Mouse (Mus musculus) thymus, postnatal 36 days (tissue): ENCODE measurements around the gene Slc46a3.
"Not testable (repeated sequence)": the region's sequence is repeated elsewhere in the genome, so short reads cannot be mapped to it uniquely, and the experiment has no call there.

Source experiments
- DNase-seq, 2 experiments: peaks; one replicate each; pipeline ENCODE4 v3.0.0; 2022; ENCODE audit warnings: mixed read lengths in 2 of 2

The Slc46a3 gene

DNA sequence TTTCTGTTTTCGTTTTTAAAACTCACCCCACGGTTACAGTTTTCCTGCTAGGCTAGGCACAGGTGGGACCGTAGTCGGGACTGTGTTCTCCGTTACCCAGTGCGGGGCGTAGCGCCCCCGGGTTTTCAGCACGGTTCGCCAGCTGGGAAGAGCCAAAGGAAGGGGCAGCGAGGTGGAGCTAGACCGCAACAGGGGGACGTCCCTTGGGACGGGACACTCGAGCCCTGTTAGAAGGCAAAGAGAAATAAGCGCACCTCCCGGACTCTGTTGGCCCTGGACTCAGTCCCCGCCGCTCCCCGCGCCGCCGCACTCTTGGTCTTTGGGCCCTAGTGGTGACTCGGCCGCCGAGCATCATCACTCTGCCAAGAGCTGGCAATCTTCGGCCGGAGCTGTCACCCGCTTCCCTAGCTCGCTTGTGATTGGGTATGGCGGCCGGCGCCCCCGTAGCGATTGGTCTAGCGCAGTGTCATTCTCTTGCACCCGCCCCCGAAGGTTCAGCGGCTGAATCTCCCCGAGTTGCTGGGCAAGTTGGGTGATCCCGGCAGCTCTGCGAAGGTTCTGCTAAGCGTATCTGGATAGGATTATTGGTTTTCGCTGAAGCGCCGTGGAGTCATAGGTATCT, at the start of gene Slc46a3:
Gene Slc46a3 (minus strand): TSS at position 361 of the 622 bp plus-strand sequence.
- peak; percentile 89 to 93 for DNase-seq

DNA sequence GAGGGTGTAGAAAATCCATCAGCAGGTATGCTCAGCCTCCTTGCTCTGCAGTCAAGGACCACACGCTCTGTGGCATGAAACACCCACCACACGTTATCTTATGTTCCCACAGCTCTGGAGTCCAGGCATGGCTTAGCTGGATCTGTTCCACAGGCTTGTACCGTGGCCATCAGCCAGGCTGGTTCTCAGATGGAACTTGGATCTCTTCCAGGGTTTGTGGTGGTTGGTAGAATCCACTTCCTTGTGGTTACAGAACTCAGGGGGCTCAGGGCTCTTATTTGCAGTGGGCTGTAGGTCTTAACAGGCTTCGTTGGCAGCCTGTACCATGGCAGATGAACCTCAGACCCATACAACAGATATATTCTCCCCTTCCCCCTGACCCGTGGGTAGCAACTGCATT, 44.6 kb upstream of the Slc46a3 start:
- DNase-seq = no peak

DNA sequence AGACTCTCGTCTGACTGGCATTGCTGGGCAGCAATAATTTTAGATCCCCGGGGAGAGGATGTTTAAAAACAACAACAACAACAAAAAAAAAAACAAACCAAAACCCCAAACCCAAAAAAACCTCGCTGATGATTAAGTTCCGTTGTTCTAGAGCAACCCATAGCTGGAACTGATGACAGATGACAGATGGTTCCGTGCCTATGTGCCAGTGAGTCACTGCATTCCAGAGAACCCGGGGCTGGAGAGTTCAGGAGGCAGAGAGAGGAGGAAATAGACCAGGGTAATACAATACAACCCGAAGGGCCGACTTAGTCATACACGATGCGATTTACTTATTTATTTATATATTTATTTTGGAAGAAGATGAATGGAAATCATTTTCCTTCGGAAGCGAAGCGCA, 40.5 kb upstream of the Slc46a3 start:
- no peak for DNase-seq

DNA sequence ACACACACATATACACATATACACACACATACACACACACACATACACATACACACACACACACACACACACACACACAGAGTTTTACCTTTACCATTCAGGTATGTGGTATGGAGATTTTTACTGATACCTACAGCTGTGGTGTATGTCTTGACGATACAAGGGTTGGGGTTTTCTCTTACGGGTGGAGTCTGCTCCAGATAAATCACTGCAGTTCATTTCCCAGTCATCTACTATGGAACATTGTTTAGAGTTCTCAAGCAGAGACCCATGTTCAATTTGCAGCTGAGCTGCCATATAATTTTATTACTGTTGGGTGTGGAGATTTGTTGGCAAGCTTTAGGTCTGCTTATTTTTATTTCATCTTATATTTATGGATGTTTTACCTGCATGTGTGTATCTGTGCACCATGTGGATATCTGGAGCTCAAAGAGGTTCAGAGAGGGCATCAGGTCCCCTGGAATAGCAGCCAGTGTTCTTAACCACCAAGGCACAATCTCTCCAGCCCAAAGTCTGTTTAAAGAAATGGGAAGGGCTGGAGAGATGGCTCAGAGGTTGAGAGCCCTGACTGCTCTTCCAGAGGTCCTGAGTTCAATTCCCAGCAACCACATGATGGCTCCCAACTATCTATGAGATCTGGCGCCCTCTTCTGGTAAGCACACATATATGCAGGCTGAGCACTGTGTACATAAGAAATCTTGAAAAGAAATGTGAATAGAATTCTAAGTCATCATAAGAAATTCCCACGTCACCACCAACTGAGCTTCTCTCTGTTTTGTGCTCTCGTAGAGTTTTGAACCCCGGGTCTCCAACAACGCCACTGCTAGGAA, 34.3 kb upstream of the Slc46a3 start:
- no peak for DNase-seq

DNA sequence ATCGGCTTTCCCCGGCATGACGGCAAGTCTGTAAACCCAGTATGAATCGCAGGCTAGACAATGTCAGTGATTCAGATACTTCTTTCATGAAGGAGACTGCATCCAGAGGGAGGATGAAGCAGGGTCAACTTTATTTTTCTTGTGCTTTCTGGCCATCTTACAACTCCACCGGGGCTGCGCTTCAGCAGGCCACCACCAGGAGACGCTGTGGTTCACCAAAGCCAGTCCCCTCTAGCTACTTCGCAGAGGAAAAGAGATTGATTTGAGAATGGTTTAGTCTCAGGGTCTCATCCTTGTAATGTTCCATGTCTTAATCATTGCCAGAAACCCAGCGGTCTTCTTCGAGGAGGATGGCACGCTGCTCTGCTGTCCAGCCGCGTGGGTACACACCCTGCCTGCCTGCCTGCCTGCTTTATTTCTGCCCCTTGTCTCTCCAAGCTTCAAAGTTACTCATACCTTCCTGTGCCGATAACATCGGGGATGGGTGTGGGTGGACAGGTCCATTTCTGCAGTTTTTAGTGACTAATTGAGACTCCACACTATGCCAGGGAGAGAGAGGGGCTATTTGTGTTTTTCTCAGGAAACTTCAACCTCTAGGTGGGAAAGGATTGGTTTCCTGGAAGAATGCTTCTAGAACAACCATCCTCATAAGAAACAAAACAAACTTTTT, 31.5 kb upstream of the Slc46a3 start:
- DNase-seq = peak; percentile 11 to 19

DNA sequence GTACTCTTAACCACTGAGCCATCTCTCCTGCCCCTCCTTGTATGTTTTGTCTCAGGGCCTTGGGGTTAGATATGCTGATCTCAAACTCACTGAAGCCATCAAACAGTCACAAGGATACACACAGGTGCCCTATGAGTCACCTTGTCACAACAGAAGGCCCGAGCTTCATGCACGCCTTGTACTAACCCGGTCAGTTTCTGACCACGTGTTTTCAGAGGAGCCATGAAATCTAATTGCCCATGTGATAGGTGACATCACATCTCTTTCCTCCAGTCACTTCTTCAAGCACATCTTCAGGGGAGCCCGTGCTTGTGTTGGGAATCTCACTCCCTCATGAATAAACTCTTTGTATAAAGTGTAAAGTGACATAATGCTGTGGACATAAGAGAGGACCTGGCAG, 30.0 kb upstream of the Slc46a3 start:
- no peak for DNase-seq

DNA sequence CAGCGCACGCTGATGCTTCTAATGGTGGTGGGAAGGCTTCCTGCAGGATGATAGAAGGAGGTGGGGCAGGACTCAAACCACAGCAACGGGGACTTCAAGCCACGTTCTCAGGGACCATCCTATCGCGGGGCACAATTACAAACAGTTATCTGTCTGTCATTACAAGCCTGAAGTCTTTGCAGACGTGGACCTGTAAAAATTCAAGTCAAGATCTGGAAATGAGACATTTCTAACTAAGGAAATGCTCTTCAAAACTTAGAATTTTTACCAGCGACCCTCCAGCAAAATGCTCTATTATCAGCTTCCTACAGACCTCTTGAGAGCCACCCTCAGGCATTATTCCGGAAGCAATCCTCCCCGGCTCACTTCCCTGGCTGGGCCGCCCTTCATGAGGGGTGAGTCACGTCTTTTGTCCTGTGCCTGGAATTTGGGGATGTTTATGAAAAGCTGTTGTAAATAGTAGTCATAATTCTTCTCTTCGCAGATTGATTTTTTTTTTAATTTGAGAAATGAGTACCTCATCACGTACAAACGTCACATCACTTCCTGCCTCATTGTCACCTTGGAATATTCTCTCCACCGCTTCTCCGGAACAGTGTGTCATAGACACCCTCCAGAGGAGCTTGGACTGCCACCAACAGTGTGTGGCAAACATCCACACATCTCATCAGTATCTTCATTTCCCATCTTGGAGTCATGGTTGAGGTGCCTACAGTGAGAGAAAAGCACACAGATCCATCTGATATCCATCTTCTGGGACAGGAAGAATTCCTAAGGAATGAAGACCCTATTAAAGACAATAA, 23.6 kb upstream of the Slc46a3 start:
- DNase-seq = no peak

DNA sequence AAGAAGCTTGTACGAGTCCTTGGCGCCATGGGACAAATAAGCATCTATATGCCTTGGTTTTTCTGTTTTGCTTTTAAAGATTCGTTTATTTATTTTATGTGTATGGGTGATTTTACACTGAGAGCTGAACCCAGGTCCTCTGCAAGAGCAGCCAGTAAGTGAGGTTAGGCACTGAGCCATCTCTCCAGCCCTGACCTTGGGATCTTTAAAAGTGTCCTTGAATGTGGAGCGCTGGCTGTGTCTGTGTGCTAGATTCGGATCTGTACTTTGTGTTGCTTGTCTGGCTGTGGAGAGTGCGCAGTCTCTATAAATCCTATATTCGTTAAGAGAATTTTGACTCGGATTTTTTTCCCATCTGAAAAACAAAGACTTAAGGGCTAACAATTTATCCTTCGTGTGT, 21.6 kb upstream of the Slc46a3 start:
- DNase-seq = no peak

DNA sequence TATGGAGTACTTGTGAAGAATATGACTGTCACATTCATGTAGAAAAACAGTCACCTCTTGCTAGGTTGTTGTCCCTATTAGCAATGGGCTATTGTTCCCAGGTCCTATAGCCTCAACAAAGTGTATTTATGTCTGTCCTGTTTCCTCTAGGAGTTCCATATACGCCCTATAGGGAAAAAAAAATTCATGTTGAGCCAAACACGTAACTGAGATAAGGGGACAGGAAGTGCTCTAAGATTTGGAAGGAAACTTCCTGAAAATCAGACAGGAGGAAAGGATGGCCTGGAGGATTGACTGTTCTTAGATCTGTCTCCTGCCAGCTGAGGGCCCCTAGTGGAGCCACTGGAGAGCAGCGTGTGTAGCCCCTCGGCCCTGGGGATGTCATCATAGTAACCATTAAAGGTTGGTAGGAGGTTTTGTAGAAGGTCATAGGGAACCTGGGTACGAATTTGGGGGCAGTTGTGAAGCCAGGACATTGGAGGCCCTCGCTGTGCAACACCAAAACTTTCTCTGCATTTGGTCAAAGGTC, 20.5 kb upstream of the Slc46a3 start:
- no peak for DNase-seq

DNA sequence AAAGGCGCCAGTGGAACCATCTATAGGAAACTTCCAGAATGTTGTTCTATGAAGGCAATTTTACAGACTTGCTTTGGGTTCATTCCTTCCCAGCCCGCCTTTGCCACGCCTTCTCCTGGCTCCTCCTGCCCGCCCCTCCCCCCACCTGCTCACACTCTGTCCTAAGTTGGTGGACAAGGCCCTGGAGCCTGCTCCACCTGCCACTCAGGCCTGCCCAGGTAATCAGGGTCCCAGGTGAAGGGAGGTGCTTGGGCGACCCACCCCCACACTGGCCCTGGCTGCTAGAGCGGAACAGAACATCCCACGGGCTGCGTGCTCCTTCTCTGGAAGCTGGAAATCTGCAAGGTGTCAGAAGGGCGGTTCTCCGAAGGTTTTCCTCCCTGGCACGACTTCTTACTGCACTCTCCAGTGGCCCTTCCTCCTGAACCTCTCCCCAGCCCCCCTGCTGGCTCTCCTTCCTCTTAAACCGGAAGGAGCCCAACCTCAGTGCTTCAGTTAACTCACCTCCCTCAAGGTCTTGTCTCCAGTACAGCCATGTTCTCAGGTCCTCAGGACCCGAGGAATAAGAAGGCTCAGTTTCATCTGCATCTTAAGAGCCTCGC, 18.7 kb upstream of the Slc46a3 start:
- DNase-seq = no peak

DNA sequence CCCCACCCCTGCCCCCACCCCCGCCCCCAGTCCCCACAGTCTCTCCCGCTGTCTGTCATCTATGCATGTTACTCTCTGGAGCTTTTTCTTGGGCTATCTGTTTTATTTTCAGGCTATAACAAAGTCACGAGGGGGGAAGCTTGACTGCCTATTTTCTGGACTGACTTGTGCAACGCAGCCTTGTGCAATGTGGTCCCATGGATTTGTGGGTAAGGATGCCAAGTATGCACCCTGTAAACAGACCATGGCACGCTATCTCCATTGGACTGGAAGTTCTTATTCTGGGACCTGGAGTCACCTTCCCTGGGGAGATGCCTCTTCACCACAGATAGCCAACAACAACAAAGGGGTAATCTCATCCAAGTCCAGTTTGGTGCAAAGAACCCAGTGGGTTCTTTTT, 17.1 kb upstream of the Slc46a3 start:
- no peak for DNase-seq

DNA sequence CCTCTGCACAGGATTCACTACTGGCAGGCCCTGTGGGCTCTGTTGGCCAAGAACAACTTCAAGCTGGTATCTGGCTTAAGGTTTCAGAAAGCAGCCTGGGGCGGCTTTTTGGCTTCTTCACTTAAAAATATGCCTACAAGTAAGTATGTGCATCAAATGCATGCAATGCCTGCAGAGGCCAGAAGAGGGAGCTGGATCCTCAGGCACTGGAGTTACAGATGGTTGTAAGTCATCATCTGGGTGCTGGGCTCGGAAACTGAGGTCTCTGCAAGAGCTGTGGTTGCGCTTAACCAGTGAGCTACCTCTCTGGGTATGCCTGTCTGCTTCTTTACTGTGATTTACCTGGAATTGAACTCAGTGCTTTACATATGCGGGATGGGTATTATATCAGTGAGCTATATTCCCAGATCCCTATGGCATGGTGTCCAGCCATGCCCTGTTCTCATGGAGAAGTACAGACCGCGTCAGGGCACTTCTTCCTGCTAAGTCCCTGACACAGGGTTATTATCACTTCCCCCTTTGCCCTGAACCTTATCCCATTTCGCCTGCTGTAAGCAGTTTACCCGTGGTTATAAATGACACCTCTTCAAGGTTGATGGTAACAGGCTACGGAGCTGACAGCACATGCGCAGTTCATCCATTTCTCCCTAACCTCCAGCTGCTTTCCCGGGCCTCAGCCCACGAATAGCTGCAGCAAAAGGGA, 16.3 kb upstream of the Slc46a3 start:
- no peak for DNase-seq

DNA sequence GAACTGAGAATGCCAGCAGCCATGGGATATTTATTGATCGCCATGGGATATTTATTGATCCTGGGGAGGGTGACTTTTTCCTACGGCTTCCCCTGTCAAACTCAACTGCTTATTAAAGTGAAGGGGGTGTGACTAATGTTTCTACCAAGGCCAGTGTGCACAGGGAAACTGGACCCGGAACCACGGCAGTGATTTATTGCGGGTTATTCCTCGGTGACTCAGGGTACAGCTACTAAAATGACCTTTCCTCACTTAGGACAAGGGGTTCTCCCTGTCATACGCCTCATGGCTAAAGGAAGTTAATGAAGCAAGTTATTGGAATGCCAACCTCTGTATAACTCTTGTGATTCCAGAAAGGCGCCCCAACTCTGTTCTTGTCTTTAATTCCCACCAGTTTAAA, 13.2 kb upstream of the Slc46a3 start:
- DNase-seq = no peak

DNA sequence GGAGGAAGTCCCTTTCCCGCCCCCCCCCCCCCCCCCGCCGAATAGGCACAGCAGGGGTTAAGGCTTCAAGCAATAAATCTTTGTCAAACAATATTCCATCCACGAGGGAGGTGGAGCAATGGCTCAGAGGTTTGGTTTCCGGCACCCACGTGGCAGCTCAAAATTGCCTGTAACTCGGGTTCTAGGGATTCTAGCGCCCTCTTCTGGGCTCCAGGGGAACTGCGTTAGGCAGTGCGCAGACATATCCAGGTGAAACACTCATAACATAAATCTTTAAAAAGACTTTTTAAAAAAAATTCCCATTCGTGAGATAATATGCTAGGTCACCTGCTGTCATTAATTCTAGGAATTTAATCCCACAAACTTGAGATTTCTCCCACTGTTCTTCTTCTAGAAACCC, 12.5 kb upstream of the Slc46a3 start:
- DNase-seq = no peak

DNA sequence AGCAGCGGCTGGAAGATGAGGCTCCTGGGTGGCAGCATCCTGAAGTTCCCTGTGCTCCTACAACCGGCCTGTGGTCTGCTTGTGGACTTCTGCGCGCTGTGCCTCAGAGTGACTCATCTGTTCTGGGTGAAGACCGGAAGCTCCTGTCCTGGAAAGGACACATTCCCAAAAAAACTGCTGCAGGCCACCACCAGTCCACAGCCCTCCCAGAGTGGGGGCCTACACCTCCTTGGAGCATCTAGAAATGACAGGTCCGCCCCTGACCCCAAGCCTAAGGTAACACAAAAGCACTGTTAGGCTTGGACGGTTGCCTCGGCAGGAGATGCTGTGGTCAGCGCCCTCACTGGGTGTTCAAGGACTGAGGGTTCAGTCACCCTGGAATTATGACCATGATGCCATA, 8.6 kb upstream of the Slc46a3 start:
- DNase-seq = no peak

DNA sequence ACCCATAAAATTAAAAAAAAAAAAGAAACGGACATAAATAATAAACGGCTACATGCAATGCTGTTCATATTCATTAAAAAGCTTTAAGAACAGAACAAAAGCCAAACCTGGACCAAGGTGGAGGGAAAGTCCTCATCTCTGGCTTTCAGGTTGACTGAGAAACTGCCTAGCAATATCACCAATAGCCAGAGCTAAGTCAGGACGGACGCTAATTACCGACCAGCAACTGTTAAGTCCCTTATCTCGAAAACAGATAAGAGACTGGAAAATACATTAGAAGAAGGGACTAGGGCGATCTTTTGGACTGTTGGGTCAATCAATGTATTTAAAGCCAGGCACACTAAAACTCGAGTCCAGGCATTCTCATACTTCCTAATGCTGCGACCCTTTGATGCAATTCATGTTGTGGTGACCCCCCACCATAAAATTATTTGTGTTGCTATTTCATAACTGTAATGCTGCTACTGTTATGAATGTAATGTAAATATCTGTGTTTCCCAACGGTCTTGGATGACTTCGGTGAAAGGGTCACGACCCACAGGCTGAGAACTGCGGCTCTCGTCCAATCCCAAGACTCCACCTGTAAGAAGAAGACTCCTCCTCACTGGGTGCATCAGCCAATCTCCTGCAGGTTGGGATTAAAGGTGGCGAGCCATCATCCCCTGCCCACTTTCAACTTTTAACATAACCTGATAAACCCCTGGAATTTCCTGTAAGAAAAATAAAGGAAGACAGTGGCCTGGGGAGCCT, 7.6 kb upstream of the Slc46a3 start:
- no peak for DNase-seq

DNA sequence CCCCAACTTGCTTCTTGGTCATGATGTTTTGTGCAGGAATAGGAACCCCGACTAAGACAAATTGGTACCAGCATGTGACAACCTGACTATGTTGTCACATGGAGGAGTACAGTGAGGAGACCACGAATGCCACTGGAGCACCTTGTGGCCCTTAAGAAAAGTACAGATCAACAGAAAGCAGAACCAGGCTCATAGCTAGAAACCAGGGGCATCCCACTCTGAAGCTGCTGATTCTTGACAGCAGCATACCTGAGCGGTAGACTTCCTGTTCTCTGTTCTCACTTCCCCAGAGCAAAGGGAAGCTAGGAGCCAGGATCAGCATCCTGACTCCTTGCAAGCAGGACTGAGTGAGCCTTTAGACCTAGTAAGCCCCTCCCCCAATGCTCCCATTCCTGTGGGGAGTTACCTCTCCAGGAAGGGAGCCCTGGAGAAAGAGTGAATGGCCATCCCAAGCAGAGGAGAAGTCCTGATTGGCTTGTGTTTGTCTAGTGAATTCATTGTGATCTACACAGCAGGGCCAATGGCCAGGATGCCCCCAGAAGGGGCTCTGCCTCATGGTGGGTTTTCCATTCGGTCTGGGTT, 4.4 kb upstream of the Slc46a3 start:
- DNase-seq = no peak

DNA sequence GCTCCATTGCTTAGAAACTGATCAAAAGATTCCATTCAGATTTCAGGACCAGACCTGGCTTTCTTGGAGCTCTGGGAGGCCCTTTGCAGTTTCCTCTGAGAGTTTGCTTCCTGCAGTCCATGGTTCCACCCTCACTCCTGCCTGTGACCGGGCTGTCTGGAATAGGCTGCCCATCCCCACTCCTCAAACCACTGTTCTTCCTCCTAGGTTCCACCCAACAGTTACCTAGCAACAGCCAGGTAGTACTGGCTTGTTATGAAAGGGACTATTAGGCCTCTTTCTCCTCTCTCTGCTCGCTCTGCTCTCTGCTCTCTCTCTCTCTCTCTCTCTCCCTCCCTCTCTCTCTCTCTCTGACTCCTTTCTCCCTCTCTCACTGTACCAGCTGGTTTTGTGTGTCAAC, 3.6 kb upstream of the Slc46a3 start:
- no peak for DNase-seq

DNA sequence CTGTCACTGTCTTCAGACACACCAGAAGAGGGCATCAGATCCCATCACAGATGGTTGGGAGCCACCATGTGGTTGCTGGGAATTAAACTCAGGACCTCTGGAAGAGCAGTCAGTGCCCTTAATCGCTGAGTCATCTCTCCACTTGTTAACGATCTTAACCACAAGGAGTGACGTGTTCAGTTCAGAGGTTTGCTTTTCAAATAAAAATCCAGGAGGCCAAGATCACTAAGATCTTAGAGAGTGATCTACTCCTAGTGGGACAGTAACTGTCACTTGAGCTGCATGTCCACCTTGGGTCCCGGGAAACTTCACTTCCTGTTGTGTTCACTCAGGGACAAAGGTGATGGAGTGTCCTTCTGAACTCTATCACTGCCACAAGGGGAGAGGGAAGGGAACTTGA, 1.9 kb upstream of the Slc46a3 start:
- DNase-seq = not testable (repeated sequence)

DNA sequence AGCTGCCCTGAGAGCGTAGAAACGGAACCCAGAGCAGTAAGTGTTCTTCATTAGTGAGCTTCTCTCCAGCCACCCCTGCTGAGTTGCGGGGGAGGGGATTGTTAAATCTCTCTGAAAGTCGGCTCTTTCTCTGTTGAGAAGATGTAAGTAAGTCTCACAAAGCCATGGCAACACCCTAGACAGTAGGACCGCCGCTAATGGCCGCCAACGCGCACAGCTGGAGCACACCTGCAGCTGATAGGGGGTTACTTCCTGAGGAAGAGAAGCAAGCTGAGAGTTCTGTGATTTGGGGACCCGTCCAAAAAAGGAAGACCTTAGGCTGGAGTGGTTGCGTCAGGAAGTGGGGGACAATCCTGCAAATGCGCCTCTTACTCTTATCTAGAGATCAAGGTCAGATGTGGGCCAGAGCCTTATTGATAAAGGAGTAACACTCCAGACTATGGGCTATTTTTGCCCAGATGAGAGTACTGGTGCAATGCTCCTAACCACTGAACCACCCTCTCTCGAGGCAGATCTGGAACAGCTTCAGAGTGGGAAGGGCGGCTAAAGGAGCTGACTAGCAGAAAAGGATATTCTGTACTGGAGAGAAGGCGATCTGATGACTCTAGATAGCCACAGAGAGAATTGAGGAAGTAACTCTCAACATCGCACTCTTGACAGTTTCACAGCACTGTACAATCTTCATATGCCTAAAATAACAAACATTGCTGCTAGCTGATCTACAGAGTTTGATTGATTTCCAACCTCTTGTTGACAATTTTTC, 1.0 kb upstream of the Slc46a3 start:
- peak; percentile 43 to 48 for DNase-seq
